Mouse (Mus musculus) cortical plate, adult 2 months (tissue): ENCODE measurements around the gene Palm. TPM values are rescaled to one million over a fixed set of nuclear protein-coding genes. Genes with fewer than 3 reads are reported as not detected.

Experiments used
- H3K27ac ChIP-seq: fragments of 200-500 bp; 2 replicates; pipeline ENCODE4 v1.5.1; 2012; ENCODE audit warnings: low read length, control low read depth, inconsistent platforms; ENCODE audit not compliant: insufficient read depth
- H3K4me1 ChIP-seq: fragments of 200-500 bp; 2 replicates; pipeline ENCODE4 v1.6.1; 2011; ENCODE audit warnings: low read length; ENCODE audit not compliant: control insufficient read depth, insufficient read depth
- H3K4me3 ChIP-seq: fragments of 200-500 bp; 2 replicates; pipeline ENCODE4 v1.5.1; 2011; ENCODE audit warnings: mild to moderate bottlenecking, low read length, control low read depth; ENCODE audit not compliant: insufficient read depth
- CTCF ChIP-seq: fragments of 200-500 bp; IDR thresholded peaks from 2 replicates; pipeline ENCODE4 v1.5.1; 2011; ENCODE audit warnings: mild to moderate bottlenecking, control low read depth, low read length; ENCODE audit not compliant: insufficient read depth; ENCODE audit errors: extremely low read depth
- POLR2A ChIP-seq: fragments of 200-500 bp; IDR thresholded peaks from 2 replicates; pipeline ENCODE4 v1.6.1; 2011; ENCODE audit warnings: mild to moderate bottlenecking, low read length, control low read depth; ENCODE audit not compliant: insufficient read depth; ENCODE audit errors: extremely low read depth
- polyA plus RNA-seq: library from polyadenylated mRNA; depleted of rRNA; stranded (reverse); fragments of >200 nt; gene quantifications from 2 replicates; pipeline ENCODE4 v1.2.3, GENCODE M21; 2012

Palm gene
- polyA plus RNA-seq, 1 experiment, result 294 TPM

DNA sequence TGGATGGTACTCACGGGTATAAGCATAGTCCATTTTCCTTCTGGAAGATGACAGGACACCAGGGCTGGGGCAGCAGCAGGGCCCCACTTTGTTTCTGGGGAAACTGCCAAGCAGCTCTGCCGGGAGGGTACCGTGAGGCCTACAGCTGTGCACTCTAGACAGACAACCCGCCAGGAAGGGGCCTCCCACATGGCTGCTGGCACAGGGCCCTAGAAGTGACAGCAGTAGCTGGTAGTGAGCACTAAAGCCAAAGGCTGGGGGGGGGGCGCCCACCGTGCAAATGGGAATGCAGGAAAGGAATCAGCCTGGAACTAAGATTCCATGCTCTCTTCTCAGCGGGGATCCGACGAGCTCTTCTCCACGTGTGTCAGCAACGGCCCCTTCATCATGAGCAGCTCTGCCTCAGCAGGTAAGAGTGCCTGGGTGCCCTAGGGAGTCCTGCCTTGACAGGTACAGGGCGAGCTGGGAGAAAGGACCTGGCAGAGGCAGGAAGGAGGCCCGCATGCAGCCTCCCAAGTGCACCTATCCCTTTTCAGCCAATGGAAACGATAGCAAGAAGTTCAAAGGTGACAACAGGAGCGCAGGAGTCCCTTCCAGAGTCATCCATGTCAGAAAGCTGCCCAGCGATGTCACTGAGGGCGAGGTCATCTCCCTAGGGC lies 65.2 kb downstream of the Palm start:
- Histone ChIP-seq H3K27ac (no peak overlapping the region), H3K4me1 (peaks cover 14% of the 10 kb centered on the region), H3K4me3 (no peak overlapping the region)
- TF ChIP-seq POLR2A (no peak), CTCF (no peak)

DNA sequence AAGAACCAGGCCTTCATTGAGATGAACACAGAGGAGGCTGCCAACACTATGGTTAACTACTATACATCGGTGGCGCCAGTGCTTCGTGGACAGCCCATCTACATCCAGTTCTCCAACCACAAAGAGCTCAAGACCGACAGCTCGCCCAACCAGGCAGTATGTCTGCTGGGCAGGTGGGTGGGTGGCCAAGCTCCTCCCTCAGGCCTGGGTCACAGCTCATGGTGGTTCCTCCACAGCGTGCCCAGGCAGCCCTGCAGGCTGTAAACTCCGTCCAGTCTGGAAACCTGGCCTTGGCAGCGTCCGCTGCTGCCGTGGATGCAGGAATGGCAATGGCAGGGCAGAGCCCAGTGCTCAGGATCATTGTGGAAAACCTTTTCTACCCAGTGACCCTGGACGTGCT lies 65.7 kb downstream of the Palm start:
- Histone ChIP-seq H3K4me3 (no peak overlapping the region), H3K27ac (no peak overlapping the region), H3K4me1 (peaks cover 14% of the 10 kb centered on the region)
- TF ChIP-seq CTCF (no peak), POLR2A (no peak)

DNA sequence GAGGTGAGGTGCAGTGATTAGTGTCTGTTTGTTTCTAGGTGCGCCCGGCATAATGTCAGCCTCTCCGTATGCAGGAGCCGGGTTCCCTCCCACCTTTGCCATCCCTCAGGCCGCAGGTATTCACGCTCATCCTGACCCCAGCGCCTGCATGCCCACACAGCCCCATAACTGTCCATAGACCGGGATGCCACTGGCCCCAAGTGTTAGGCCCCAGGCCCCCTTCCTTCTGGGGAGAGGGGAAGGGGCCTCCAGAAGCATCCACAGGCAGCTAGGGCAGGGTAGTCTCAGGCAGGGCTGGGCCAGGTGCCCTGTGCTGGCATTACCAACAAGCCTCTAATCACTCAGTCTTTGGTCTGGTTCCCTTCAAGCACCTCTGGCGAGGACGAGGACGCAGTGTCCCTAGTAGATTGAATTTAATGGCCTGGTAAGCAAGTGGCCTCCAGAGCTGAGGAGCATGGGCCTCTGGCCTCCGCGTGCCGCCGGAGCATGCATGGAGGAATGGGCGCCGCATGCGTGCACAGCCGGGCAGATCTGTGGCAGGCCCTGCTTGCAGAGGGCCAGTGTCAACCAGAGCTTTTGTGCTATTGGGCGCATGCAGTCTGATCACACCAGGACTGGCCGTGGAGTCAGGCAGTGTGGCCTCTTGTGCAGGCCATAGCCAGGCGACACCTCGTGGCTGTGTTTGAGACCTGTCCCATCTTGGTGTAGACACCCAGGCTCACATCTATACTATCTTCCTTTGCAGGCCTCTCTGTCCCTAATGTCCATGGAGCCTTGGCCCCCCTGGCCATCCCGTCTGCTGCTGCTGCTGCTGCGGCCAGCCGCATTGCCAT lies 66.9 kb downstream of the Palm start:
- Histone ChIP-seq H3K4me3 (no peak overlapping the region), H3K4me1 (peaks cover 16% of the 10 kb centered on the region), H3K27ac (no peak overlapping the region)
- TF ChIP-seq CTCF, result no peak

DNA sequence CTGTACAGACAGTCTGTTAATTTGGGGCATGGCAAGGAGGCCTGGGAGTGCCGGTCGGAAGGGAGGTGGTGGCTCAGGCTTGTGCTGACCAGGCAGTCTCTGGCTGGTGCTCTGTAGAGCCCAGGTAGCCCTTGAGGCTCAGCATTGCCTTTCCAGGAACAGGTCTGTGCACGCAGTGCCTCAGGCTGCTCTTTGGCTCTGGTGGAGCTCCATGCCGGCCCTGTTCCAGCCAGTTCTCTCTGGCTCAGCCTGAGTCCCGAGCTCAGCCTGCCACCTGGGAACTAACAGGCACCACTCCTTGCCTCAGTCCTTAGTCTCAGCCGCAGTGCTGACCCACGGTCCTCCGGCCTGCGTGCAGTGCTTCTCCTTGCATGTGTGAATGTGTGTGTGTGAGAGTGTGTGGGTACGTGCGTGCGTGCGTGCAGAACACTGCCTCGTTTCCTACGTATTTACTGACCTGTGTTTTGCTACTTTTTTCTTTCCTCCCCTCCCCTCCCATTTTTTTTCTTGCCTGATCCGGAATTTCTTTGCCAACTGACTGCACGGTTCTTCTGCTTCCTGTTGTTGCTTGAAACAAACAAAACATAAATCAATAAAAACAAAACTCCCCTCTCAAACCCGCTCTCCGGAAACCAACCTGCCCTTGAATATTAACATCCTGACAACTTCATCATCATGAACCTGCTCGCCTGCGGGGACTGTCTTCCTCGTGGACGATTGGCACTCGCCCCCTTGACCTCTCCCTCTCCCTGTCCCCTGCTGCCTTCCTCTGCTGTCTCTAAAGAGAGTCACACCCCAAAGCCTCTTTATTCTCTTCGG lies 68.1 kb downstream of the Palm start:
- TF ChIP-seq CTCF, result no peak
- no peak for TF ChIP-seq POLR2A
- Histone ChIP-seq H3K4me3 (no peak overlapping the region), H3K4me1 (peaks cover 14% of the 10 kb centered on the region), H3K27ac (no peak overlapping the region)

DNA sequence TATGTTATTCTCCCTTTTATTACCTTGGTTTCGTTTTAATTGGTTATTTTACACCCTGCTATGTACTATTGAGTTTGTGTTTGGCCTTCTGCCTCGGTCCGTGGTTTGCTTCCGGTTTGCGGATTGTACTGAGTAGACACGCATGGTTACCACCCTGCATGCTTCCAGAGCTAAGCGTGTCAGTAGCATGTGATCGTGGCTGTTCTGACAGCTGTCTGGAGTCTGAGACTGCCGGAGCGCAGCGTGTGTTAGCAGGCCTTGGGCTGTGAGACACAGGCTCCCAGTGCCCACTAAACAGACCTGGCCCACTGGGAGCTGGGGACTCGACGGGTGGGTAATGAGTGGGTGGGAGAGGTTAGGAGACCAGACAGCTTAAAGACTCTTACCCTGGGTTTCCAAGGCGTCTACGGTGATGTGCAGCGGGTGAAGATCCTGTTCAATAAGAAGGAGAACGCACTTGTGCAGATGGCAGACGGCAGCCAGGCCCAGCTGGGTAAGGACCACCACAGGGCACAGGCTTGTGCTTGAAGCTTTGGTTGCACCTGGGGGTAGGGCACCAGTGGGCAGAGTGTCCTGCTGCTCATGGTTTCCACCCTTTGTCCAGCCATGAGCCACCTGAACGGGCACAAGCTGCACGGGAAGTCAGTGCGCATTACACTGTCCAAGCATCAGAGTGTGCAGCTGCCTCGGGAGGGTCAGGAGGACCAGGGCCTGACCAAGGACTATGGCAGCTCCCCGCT lies 68.8 kb downstream of the Palm start:
- no peak overlapping the region for H3K4me3 ChIP-seq
- H3K27ac ChIP-seq, result no peak overlapping the region
- TF ChIP-seq POLR2A (no peak), CTCF (no peak)
- peaks cover 7% of the 10 kb centered on the region for H3K4me1 ChIP-seq

DNA sequence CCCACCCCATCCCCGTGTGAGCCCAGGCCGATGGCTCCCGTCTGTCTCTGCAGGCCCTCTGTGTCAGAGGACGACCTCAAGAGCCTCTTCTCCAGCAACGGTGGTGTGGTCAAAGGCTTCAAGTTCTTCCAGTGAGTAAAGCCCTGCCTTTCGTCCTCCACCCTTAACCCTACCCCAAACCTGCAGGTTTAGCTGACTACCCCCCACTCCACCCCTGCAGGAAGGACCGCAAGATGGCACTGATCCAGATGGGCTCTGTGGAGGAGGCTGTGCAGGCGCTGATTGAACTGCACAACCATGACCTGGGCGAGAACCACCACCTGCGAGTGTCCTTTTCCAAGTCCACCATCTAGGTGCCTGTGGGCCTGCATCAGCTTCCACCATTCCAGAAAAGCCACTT lies 69.6 kb downstream of the Palm start:
- Histone ChIP-seq H3K4me1 (peaks cover 1% of the 10 kb centered on the region; the same call in 1 of the 2 replicates), H3K4me3 (no peak overlapping the region), H3K27ac (no peak overlapping the region)
- no peak for TF ChIP-seq POLR2A
- TF ChIP-seq CTCF, result no peak

DNA sequence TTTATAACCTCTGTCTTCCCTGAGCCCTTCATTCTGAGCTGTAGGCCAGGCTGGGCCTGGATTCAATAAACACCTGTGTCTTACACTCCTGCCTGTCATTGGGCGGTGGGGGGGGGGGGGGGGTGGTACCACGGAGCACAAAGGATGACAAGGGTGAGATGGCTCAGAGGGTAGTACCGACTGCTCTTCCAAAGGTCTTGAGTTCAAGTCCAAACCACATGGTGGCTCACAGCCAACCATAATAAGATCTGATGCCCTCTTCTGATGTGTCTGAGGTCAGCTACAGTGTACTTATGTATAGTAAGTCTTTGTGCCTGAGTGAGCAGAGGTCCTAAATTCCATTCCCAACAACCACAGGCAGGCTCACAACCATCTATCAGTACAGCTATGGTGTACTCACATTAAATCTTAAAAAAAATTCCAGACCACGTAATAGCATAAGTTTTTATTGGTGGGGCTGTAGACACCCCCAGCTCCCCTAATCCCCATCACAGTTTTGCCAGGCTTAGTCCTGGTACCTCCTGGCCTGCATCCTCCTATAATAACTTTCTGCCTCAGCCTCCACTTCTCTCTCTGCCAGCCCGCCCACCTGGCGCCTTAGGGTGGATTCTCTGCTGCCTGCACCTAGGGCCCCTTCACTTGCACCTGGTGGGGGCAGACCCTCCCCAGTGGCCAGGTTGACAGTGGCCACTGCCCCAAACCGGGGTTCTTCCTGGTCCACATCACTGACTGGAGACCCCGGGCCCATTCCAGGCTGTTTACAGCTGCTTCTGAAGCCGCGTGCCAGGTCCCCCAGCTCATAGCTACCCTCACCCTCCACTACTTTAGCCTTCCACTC lies 71.2 kb downstream of the Palm start:
- Histone ChIP-seq H3K27ac (no peak overlapping the region), H3K4me1 (0 out of 2 replicates have a peak, but pooled peaks cover 1% of the 10 kb centered on the region), H3K4me3 (no peak overlapping the region)
- TF ChIP-seq CTCF, result no peak
- no peak for TF ChIP-seq POLR2A

DNA sequence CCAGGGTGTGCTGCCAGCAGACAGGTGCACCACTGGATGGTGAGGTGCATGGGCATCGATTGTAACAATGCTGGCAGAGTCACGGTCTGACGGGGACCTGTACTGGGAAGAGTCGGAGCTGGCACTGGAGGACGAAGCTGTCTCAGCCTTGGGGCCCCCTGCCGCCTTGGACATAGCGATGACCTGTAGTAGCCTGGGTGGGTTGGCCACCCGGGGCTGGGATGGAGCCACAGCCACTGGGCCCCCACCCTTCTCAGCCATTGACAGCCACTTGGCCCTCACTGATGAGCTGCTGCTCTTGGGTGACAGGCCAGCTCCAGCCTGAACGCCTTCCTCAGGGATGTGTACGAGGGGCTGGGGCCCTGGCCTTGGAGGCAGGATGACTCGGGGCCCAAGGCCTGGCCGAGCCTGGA lies 71.8 kb downstream of the Palm start:
- Histone ChIP-seq H3K4me3 (no peak overlapping the region), H3K4me1 (0 out of 2 replicates have a peak, but pooled peaks cover 1% of the 10 kb centered on the region), H3K27ac (no peak overlapping the region)
- no peak for TF ChIP-seq POLR2A
- TF ChIP-seq CTCF, result no peak

DNA sequence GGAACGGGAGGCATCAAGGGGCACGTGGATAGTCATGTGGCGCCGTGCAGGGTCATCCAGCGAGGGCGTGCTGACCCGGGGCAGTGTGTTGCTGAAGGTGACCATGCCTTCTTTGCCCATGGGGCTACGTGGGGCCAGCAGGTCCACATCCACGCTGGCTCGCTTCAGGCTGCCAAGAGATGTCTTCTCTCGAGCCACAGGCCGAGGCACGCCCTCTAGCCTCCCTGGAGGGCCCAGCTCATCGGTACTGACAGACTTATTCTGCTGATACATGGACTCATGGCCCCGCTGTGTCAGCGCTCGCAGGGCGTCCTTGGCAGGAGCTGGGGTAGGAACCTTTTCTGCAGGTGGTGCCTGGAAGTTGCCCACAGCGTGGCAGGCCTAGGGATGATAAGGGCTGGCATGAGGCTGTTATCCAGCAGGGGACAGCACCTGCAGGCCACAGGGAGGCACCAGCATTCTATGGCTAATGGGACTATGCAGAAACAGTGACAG lies 72.5 kb downstream of the Palm start:
- Histone ChIP-seq H3K4me1 (0 out of 2 replicates have a peak, but pooled peaks cover 1% of the 10 kb centered on the region), H3K4me3 (no peak overlapping the region), H3K27ac (no peak overlapping the region)
- TF ChIP-seq CTCF, result 0 out of 2 replicates have a peak, but pooled peaks have one; percentile 19
- no peak for TF ChIP-seq POLR2A
